Mouse (Mus musculus) ES-Bruce4 (cell line): ENCODE results near the gene Ccnb1. TPM values are rescaled to one million over a fixed set of nuclear protein-coding genes. Genes with fewer than 3 reads are reported as not detected.

Experiments
- H3K27ac ChIP-seq: 2 replicates; pipeline ENCODE4 v1.5.1; 2012; ENCODE audit warnings: low read length, inconsistent platforms; ENCODE audit not compliant: insufficient read depth
- H3K27me3 ChIP-seq: 2 replicates; pipeline ENCODE4 v1.6.1; 2012; ENCODE audit warnings: mild to moderate bottlenecking, low read length, inconsistent platforms; ENCODE audit not compliant: control insufficient read depth, poor library complexity, insufficient read depth, severe bottlenecking
- H3K36me3 ChIP-seq: 2 replicates; pipeline ENCODE4 v1.6.1; 2012; ENCODE audit warnings: inconsistent platforms, mild to moderate bottlenecking, low read length, moderate library complexity; ENCODE audit not compliant: control insufficient read depth, poor library complexity, insufficient read depth, severe bottlenecking
- H3K4me1 ChIP-seq: one replicate; pipeline ENCODE4 v1.8.1; 2011; ENCODE audit warnings: low read length; ENCODE audit not compliant: control insufficient read depth, insufficient read depth
- H3K4me3 ChIP-seq: 2 replicates; pipeline ENCODE4 v1.5.1; 2011; ENCODE audit warnings: low read depth, mild to moderate bottlenecking, low read length
- H3K9ac ChIP-seq: 2 replicates; pipeline ENCODE4 v1.6.1; 2012; ENCODE audit warnings: low read depth, mild to moderate bottlenecking, inconsistent platforms; ENCODE audit not compliant: poor library complexity, severe bottlenecking
- H3K9me3 ChIP-seq: replicated peaks from 2 replicates; pipeline ENCODE4 v1.6.1; 2012; ENCODE audit warnings: mild to moderate bottlenecking, low read length, inconsistent platforms; ENCODE audit not compliant: control insufficient read depth, poor library complexity, insufficient read depth, severe bottlenecking
- CTCF ChIP-seq: IDR thresholded peaks from one replicate; pipeline ENCODE4 v1.8.1; 2011; ENCODE audit warnings: low read depth, low read length
- EP300 ChIP-seq: IDR thresholded peaks from 2 replicates; pipeline ENCODE4 v1.6.1; 2011; ENCODE audit warnings: low read depth, low read length; ENCODE audit not compliant: insufficient read depth
- POLR2A ChIP-seq: IDR thresholded peaks from one replicate; pipeline ENCODE4 v1.8.1; 2011; ENCODE audit warnings: low read length; ENCODE audit not compliant: insufficient read depth
- polyA plus RNA-seq: library from polyadenylated mRNA; stranded (reverse); fragments of >200 nt; gene quantifications from 2 replicates; pipeline ENCODE4 v1.2.4, GENCODE M21; 2011; ENCODE audit warnings: low read depth; ENCODE audit not compliant: missing spikeins, insufficient read depth, insufficient read length

Gene Ccnb1
- polyA plus RNA-seq, 1 experiment: 669 TPM

DNA sequence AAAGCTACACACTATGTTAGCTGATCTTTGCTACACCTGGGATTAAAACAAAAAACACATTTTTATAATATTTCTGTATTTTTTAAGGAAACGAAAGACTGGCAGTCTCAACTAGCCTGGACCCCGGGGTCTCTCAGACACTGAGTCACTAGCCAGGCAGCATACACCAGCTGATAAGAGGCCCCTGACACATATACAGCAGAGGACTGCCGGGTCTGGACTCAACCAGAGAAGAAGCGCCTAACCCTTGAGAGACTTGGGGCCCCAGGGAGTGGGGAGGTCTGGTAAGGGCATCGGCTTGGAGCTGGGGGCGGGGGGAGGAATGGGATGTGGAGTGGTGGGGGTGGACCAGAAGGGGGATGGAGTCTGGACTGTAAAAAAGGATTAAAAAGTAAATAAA lies 33.4 kb downstream of the Ccnb1 start:
- Histone ChIP-seq H3K27me3 (no peaks in the 10 kb centered on the region), H3K36me3 (no peaks in the 10 kb centered on the region), H3K9ac (no peak overlapping the region), H3K4me1 (no peaks in the 10 kb centered on the region), H3K4me3 (no peak overlapping the region), H3K9me3 (no peaks in the 10 kb centered on the region), H3K27ac (no peak overlapping the region)
- TF ChIP-seq CTCF: no peak
- no peak for TF ChIP-seq POLR2A
- TF ChIP-seq EP300: no peak

DNA sequence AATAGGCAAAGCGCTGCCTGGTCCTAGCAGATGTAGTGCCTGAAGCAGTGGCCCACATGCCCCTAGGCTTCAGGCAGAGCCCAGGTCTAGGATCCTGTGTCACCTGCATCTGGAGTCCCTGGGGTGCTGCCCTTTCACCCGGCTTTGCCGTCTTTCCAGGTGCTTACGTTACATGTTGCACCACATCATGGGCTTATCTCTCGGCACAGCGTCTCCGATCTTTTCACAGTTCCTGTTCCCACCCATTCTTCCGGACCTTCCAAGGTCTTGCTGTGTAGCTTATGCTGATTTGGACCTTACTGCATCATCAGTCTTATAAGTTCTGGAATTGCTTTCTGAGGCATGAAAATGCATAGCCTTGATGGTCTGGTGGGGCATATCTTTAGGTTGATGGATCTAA lies 33.8 kb downstream of the Ccnb1 start:
- Histone ChIP-seq H3K4me1 (no peaks in the 10 kb centered on the region), H3K27ac (no peak overlapping the region), H3K9ac (no peak overlapping the region), H3K9me3 (no peaks in the 10 kb centered on the region), H3K36me3 (no peaks in the 10 kb centered on the region), H3K27me3 (no peaks in the 10 kb centered on the region), H3K4me3 (no peak overlapping the region)
- TF ChIP-seq EP300 (no peak), POLR2A (no peak), CTCF (no peak)

DNA sequence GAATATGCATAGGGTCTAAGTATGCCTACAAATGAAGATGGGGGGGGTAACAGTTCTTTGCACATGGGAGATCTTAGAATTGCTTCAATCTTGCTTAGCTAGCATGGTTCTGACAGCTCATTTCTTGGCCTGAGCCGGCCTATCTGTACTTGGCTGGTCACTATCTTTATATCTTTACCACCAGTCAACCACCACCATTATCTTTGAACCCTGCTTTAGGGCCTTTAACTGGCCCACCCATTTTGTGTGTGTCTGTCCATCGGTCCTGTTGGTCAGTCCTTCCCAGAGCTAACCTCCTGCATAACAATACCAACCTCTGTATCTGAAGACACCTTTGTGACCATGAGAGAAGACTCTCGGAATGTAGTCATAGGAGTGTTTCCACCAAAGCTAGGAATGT lies 35.0 kb downstream of the Ccnb1 start:
- H3K27ac ChIP-seq: no peak overlapping the region
- no peaks in the 10 kb centered on the region for H3K4me1 ChIP-seq
- no peaks in the 10 kb centered on the region for H3K9me3 ChIP-seq
- no peaks in the 10 kb centered on the region for H3K27me3 ChIP-seq
- H3K9ac ChIP-seq: no peak overlapping the region
- TF ChIP-seq EP300: no peak
- TF ChIP-seq CTCF: no peak
- TF ChIP-seq POLR2A: no peak
- H3K4me3 ChIP-seq: no peak overlapping the region
- no peaks in the 10 kb centered on the region for H3K36me3 ChIP-seq

- Histone ChIP-seq H3K4me1 (no peaks in the 10 kb centered on the region), H3K27me3 (no peaks in the 10 kb centered on the region), H3K4me3 (no peak overlapping the region), H3K36me3 (no peaks in the 10 kb centered on the region), H3K27ac (no peak overlapping the region), H3K9me3 (no peaks in the 10 kb centered on the region), H3K9ac (no peak overlapping the region)
- no peak for TF ChIP-seq EP300
Observed at GRCm38 (mm10) chr13:100750799-100751198, 35.6 kb downstream of the Ccnb1 start.

DNA sequence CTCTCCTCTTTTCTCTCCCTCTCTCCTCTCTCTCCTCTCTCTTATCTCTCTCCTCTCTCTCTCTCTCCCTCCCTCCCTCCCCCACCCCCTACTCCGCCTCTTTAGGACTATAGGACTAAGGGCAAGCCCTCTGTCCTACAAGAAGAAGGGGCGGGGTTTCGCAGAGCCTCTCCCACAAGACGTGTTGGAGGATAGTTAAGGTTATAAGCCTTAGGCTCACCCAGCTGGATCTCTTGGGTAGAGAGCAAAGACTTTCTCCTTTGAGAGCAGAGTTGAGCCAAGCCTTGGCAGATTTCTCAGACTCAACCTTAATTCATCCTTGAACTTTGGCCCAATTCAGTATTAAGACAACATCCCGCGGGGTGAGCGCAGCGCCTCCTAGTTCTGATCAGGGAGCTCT lies 37.7 kb downstream of the Ccnb1 start:
- Histone ChIP-seq H3K4me3 (peak overlapping the region; percentile 70), H3K4me1 (no peaks in the 10 kb centered on the region), H3K9ac (no peak overlapping the region), H3K27me3 (no peaks in the 10 kb centered on the region), H3K36me3 (no peaks in the 10 kb centered on the region), H3K27ac (peak overlapping the region; percentile 84; the same call in 1 of the 2 replicates), H3K9me3 (no peaks in the 10 kb centered on the region)
- no peak for TF ChIP-seq CTCF

DNA sequence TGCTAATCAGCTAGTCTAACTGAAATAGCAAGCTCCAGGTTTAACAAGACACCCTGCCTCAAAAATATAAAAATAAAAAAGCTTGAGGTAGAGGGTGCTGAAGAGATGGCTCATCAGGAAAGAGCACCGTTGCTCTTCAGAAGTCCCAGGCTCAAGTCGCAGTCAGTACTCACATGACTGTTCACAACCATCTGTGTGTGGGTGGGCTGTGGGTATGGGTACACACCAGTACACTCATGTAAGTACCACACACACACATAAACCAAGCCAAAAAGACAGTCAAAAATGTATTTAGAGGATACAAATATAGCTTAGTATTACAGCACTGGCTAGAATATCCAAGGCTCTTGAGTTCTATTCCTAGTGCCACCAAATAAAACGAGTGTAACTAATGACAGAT lies 40.3 kb downstream of the Ccnb1 start:
- no peak for TF ChIP-seq EP300
- no peak for TF ChIP-seq POLR2A
- no peak for TF ChIP-seq CTCF
- no peaks in the 10 kb centered on the region for H3K36me3 ChIP-seq
- no peaks in the 10 kb centered on the region for H3K27me3 ChIP-seq
- H3K9ac ChIP-seq: no peak overlapping the region
- no peak overlapping the region for H3K27ac ChIP-seq
- peaks cover 2% of the 10 kb centered on the region for H3K4me1 ChIP-seq
- no peak overlapping the region for H3K4me3 ChIP-seq
- no peaks in the 10 kb centered on the region for H3K9me3 ChIP-seq
